Mouse (Mus musculus) lung, embryonic 14.5 days (tissue): ENCODE results near the gene Fam219b. TPM values are rescaled to one million over a fixed set of nuclear protein-coding genes. Genes with fewer than 3 reads are reported as not detected.

Experiments used
- ATAC-seq: fragments of 200-750 bp; cut with Nextera tagmentation; 2 replicates; pipeline ENCODE4 v1.8.0; 2017; ENCODE audit warnings: mild to moderate bottlenecking, moderate TSS enrichment, moderate library complexity; ENCODE audit not compliant: insufficient read depth
- DNase-seq: peaks from one replicate; pipeline ENCODE4 v3.0.0-alpha.2; 2015
- H3K27ac ChIP-seq: fragments of 300-500 bp; sonication (generic); 2 replicates; pipeline ENCODE4 v1.5.1; 2014; ENCODE audit warnings: low read depth, mild to moderate bottlenecking, moderate library complexity
- H3K27me3 ChIP-seq: fragments of 300-500 bp; sonication (generic); 2 replicates; pipeline ENCODE4 v1.6.1; 2014; ENCODE audit warnings: low read length, control low read depth; ENCODE audit not compliant: insufficient read depth
- H3K36me3 ChIP-seq: fragments of 300-500 bp; sonication (generic); 2 replicates; pipeline ENCODE4 v1.6.1; 2014; ENCODE audit warnings: control low read depth; ENCODE audit not compliant: insufficient read depth
- H3K4me1 ChIP-seq: fragments of 300-500 bp; sonication (generic); 2 replicates; pipeline ENCODE4 v1.6.1; 2014; ENCODE audit warnings: antibody characterized with exemption, control low read depth; ENCODE audit not compliant: insufficient read depth
- H3K4me2 ChIP-seq: fragments of 300-500 bp; sonication (generic); 2 replicates; pipeline ENCODE4 v1.6.1; 2014; ENCODE audit warnings: mild to moderate bottlenecking
- H3K4me3 ChIP-seq: fragments of 300-500 bp; sonication (generic); 2 replicates; pipeline ENCODE4 v1.5.1; 2014; ENCODE audit warnings: low read depth, low read length
- H3K9ac ChIP-seq: fragments of 300-500 bp; sonication (generic); 2 replicates; pipeline ENCODE4 v1.6.1; 2014
- H3K9me3 ChIP-seq: fragments of 300-500 bp; sonication (generic); 2 replicates; pipeline ENCODE4 v1.6.1; 2016; ENCODE audit warnings: low read depth, low read length, control low read depth
- CTCF ChIP-seq: IDR thresholded peaks from 2 replicates; pipeline ENCODE4 v1.5.1; 2016; ENCODE audit warnings: antibody characterized with exemption, low read depth
- WGBS: fragments of 180-500 bp; shearing (Covaris S2); extraction: QIAGEN DNeasy Blood & Tissue Kit; methylation state at CpG from one replicate; pipeline ENCODE4 v1.1.7; 2014; 5-methylcytosine and 5-hydroxymethylcytosine counted together
- polyA plus RNA-seq: library from polyadenylated mRNA; unstranded; fragments of >200 nt; fragmentation: Nextera tagmentation; extraction: Ambion mirVana; gene quantifications from 2 replicates; pipeline ENCODE4 v1.2.1, GENCODE M21; 2014

The Fam219b gene
- polyA plus RNA-seq, 1 experiment from 2014 or later: 22.4 TPM

GRCm38 (mm10) chr9:57561711-57562099 is 24.4 kb downstream of the Fam219b start:
- no peak for ATAC-seq
- Histone ChIP-seq H3K4me2 (peak overlapping the region; percentile 92), H3K27me3 (no peaks in the 10 kb centered on the region), H3K4me3 (peak overlapping the region; percentile 63), H3K9ac (peak overlapping the region; percentile 69; the same call in 1 of the 2 replicates), H3K27ac (no peak overlapping the region; the same call in 1 of the 2 replicates), H3K36me3 (no peaks in the 10 kb centered on the region), H3K9me3 (no peaks in the 10 kb centered on the region), H3K4me1 (peaks cover 7% of the 10 kb centered on the region)
- no peak for DNase-seq
- WGBS: 76% methylated on average over 13 of the region's 13 CpGs
- no peak for TF ChIP-seq CTCF

GRCm38 (mm10) chr9:57562896-57563372 is 25.6 kb downstream of the Fam219b start:
- Histone ChIP-seq H3K9ac (no peak overlapping the region), H3K27me3 (no peaks in the 10 kb centered on the region), H3K36me3 (no peaks in the 10 kb centered on the region), H3K4me1 (peaks cover 7% of the 10 kb centered on the region), H3K4me3 (no peak overlapping the region), H3K27ac (peak overlapping the region; percentile 19; the same call in 1 of the 2 replicates), H3K4me2 (peak overlapping the region; percentile 34; the same call in 1 of the 2 replicates), H3K9me3 (no peaks in the 10 kb centered on the region)
- ATAC-seq (no peak), DNase-seq (peak; percentile 48)
- TF ChIP-seq CTCF: no peak
- WGBS: 57% methylated on average over 4 of the region's 4 CpGs

DNA sequence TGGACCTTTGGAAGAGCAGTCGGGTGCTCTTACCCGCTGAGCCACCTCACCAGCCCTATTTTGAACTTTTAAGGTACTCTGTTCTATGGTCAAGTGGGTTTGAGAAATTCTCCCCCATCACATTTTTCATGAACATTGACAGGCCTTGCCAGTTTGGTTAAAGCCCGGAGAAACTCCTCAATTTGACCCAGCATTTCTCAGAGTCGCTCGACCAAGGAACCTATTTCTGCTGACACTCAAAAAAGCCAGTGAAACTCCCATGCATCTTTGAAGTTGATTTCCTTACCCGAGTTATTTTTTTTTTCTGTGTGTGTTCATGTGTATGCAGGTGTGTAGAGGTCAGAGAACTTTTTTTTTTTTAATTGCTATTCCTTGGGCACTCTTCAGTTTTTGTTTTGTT is 27.3 kb downstream of the Fam219b start:
- Histone ChIP-seq H3K27ac (no peak overlapping the region), H3K4me3 (no peak overlapping the region), H3K9ac (no peak overlapping the region), H3K36me3 (peaks cover 13% of the 10 kb centered on the region), H3K9me3 (no peaks in the 10 kb centered on the region), H3K4me1 (peaks cover 7% of the 10 kb centered on the region), H3K27me3 (no peaks in the 10 kb centered on the region), H3K4me2 (no peak overlapping the region)
- TF ChIP-seq CTCF: no peak
- DNase-seq (no peak), ATAC-seq (no peak)
- WGBS: 80% methylated on average over 6 of the region's 6 CpGs

GRCm38 (mm10) chr9:57565741-57566221 is 28.5 kb downstream of the Fam219b start:
- Histone ChIP-seq H3K4me1 (peaks cover 7% of the 10 kb centered on the region), H3K36me3 (peaks cover 21% of the 10 kb centered on the region), H3K27ac (no peak overlapping the region; the same call in 1 of the 2 replicates), H3K9me3 (no peaks in the 10 kb centered on the region), H3K4me3 (no peak overlapping the region), H3K9ac (no peak overlapping the region; the same call in 1 of the 2 replicates), H3K4me2 (no peak overlapping the region), H3K27me3 (no peaks in the 10 kb centered on the region)
- DNase-seq: no peak
- ATAC-seq: no peak
- no peak for TF ChIP-seq CTCF
- 33% methylated on average over 10 of the region's 10 CpGs for WGBS

- Histone ChIP-seq H3K27me3 (no peaks in the 10 kb centered on the region), H3K36me3 (peaks cover 29% of the 10 kb centered on the region), H3K4me3 (no peak overlapping the region), H3K27ac (no peak overlapping the region), H3K4me1 (peaks cover under 1% of the 10 kb centered on the region; the same call in 1 of the 2 replicates), H3K9ac (no peak overlapping the region), H3K4me2 (no peak overlapping the region), H3K9me3 (no peaks in the 10 kb centered on the region)
- DNase-seq (no peak), ATAC-seq (no peak)
- TF ChIP-seq CTCF: peak; percentile 51
- 48% methylated on average over 8 of the region's 8 CpGs for WGBS
These were observed 29.5 kb downstream of the Fam219b start for GRCm38 (mm10) chr9:57566846-57567245.

GRCm38 (mm10) chr9:57568500-57568899 is 31.2 kb downstream of the Fam219b start:
- peaks cover 29% of the 10 kb centered on the region for H3K36me3 ChIP-seq
- WGBS: 89% methylated on average over 6 of the region's 6 CpGs
- no peak overlapping the region for H3K4me2 ChIP-seq
- ATAC-seq (no peak), DNase-seq (no peak)
- H3K4me1 ChIP-seq: no peaks in the 10 kb centered on the region
- H3K27ac ChIP-seq: no peak overlapping the region
- H3K4me3 ChIP-seq: no peak overlapping the region
- no peaks in the 10 kb centered on the region for H3K9me3 ChIP-seq
- TF ChIP-seq CTCF: no peak
- H3K9ac ChIP-seq: no peak overlapping the region
- no peaks in the 10 kb centered on the region for H3K27me3 ChIP-seq

- Histone ChIP-seq H3K36me3 (peaks cover 35% of the 10 kb centered on the region), H3K27ac (no peak overlapping the region)
These were observed 37.1 kb downstream of the Fam219b start for GRCm38 (mm10) chr9:57574397-57574796.

DNA sequence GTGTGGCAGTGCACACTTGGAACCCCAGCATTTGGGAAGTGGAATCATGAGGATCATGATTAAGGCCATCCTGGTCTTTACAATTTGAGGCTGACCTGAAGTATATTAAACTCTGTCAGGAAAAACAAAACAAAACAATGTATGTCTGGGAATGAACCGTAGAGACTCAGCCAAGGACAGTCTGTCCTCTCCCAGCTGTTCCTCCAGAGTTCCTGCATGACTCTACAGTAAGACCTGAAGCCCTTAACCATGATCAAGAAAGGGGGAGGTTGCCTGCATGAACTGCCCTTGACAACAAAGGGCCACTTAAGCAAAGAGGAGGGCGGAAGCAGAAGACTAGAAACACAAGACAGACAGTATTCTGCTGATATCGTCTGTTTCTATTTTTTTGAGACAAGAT is 38.2 kb downstream of the Fam219b start:
- no peak overlapping the region for H3K9ac ChIP-seq
- H3K4me2 ChIP-seq: no peak overlapping the region
- no peak for TF ChIP-seq CTCF
- H3K36me3 ChIP-seq: peaks cover 36% of the 10 kb centered on the region
- no peak overlapping the region for H3K4me3 ChIP-seq
- DNase-seq: no peak
- H3K27ac ChIP-seq: no peak overlapping the region
- no peak for ATAC-seq
- no peaks in the 10 kb centered on the region for H3K27me3 ChIP-seq
- H3K9me3 ChIP-seq: no peaks in the 10 kb centered on the region
- H3K4me1 ChIP-seq: no peaks in the 10 kb centered on the region
- WGBS: 66% methylated on average over 3 of the region's 3 CpGs

More at GRCm38 (mm10) chr9:57574397-57574796, 37.1 kb downstream of the Fam219b start:
- no peak for DNase-seq
- Histone ChIP-seq H3K9me3 (no peaks in the 10 kb centered on the region), H3K4me2 (no peak overlapping the region), H3K4me3 (no peak overlapping the region), H3K4me1 (no peaks in the 10 kb centered on the region), H3K9ac (no peak overlapping the region), H3K27me3 (no peaks in the 10 kb centered on the region)
- TF ChIP-seq CTCF: no peak
- ATAC-seq: no peak
